Mouse (Mus musculus): ENCODE data around the gene Tmppe.

DNA sequence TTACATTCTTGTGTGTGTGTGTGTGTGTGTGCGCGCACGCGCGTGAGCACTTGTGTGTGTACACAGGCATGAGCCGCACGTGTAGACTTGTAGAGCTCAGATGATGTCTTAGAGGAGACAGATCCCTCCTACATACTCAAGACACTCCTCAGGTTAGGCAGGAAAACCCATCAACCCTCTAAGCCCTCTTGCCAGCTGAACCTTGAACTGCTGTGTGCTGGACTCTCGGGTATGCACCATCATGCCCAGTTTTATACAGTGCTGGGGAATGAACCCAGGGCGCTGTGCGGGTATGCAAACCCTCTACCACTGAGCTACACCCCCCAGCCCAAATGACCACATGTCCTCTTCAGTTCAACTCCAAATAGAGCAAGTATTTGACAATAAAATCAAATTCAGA lies 15.7 kb upstream of the Tmppe start:
- TF ChIP-seq POLR2A (IDR thresholded peaks at IDR 0.05; ENCODE audit: borderline replicate concordance, control insufficient read depth, low read depth, low read length) (no peak), CTCF (IDR thresholded peaks at IDR 0.05; ENCODE audit: control insufficient read depth, insufficient read depth, low read length) (no peak)
